Mouse (Mus musculus) liver, adult 2 months (tissue): ENCODE results near the gene Zw10.

Source experiments
- CTCF ChIP-seq: fragments of 200-500 bp; IDR thresholded peaks from 2 replicates; pipeline ENCODE4 v1.5.1; 2011; ENCODE audit warnings: low read depth, low read length, control low read depth
- POLR2A ChIP-seq: fragments of 200-500 bp; IDR thresholded peaks from 2 replicates; pipeline ENCODE4 v1.6.1; 2011; ENCODE audit warnings: low read length, control low read depth; ENCODE audit not compliant: insufficient read depth; ENCODE audit errors: extremely low read depth

DNA sequence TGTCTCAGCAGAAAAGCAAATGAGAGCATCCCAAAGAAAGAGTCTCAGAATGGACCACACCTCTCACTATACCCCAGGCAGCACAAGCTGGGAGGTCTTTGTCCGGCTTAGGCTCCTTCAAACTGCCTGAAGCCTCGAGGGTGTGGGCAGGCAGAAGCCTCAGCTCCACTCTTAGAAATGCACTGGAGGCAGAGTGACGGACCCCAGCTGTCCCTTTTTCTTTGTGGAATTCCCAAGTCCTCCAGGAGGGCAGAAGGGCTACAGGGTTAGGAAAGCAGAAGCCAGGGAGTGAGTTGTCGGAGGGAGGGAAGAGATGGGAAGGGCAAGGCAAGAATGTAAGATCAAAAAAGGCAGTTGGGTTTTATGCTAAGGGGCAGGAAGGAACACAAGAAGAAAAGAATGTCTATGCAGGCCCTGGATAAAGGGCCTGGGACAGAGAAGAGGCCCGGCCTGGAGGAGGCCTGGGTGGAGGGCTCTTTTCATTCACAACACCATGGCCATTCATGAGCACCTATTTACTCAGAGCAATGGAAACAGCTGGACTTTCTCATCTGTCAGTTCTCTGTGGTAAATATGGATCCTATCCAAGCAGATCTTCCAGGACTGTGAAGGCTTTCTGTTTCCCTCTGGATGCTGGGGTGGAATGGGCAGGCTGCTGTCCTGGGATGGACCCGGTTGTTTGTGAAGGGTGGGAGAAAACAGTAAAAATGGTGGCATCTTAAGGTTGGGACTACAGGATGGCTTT, 55.2 kb downstream of the Zw10 start:
- TF ChIP-seq CTCF (no peak), POLR2A (no peak)
